Mouse (Mus musculus): Measurements from ENCODE around the gene Tbc1d2b.

Tbc1d2b gene

GRCm38 (mm10) chr9:90266059-90266458 is 4.5 kb downstream of the Tbc1d2b start:
- no peak for ATAC-seq (ENCODE audit: insufficient number of reproducible peaks, low FRiP score, low TSS enrichment)

DNA sequence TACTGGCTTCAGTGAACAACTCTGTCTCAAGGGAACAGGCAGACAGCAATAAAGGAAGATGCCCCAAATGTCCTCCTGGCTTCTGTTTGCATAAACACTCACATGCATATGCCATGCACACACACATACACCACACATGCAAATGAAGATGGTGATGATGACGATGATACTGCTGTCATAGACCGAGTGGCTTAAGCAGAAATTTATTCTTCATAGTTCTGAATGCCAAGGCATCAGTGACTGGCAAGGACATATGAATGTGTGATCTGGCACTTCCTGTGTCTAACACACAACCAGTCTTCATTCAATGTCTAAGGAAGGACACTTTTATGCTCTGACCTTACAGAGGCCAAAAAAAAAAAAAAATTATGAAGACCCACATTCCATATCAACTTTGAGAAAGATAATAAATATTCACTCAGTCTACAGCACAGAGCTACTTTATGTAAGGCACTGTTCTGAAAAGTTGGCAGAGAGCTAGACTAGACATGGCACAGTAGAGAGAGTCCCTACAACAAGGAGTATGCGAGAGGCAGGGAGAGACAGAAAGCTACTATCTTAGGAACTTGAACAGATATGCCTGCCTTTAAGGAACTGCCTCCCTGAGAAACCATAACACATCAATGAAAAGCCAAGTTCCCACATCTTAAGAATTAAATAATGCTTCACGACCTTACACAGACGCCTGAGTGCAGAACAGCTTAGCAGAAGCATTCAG is 5.1 kb downstream of the Tbc1d2b start:
- no peak for ATAC-seq (ENCODE audit: insufficient number of reproducible peaks, low FRiP score, low TSS enrichment)

- no peak for ATAC-seq (ENCODE audit: insufficient number of reproducible peaks, low FRiP score, low TSS enrichment)
Observed at GRCm38 (mm10) chr9:90263340-90263679, 7.3 kb downstream of the Tbc1d2b start.

GRCm38 (mm10) chr9:90262591-90263339 is 7.8 kb downstream of the Tbc1d2b start:
- ATAC-seq (ENCODE audit: insufficient number of reproducible peaks, low FRiP score, low TSS enrichment), result no peak

DNA sequence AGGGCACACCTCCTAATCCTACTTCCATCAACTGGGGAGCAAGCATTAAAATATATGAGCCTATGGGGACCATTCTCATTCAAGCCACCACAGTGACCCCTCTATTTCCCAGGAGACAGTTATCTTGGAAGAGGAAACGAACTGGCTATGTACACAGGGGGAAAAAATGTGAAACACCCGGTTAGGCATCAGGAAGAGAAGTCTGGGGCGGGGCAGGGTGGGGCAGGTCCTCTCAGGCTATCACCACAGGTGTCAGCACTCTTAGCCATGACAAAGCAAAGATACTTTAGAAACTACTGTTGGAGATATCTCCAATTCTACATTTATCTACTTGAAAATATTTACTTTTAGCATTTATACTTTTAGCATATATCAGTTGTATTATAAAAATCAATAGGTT is 8.5 kb downstream of the Tbc1d2b start:
- no peak for ATAC-seq (ENCODE audit: insufficient number of reproducible peaks, low FRiP score, low TSS enrichment)

DNA sequence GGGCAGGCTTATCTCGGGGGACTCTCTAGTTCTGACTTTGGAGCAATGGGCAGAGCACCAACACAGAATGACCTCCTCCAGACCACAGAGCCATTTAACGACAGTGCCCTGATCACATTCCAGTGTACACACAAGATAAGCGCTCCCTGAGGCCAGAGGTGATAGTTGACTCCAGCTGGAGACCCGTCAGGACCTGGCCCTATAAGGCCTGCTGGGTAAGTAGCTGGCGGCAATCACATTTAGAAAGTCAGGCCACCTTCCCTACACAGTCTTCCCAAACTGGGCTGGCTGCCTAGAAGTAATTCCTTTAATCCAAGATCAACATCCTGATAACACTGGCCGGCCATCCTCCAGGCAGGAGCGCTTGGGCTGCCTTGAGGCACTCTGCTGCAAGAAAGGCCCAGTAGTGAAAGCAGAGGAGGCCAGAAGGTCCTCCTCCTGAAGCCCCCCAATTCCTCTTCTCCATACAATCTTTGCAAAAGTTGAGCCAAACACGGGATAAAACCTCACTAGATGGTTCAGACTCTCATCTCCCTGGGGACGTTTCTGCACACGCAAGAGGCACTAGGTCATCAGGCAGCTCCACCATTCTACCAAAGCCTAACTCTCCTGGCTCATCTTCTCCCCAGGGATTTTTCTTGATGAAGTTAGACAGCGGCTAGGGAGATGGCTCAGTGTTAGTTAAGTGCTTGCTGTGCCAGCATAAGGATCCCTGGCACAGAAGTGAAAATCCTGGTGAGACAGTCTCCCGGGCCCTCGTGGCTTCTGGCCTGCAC is 9.8 kb downstream of the Tbc1d2b start:
- ATAC-seq (ENCODE audit: insufficient number of reproducible peaks, low FRiP score, low TSS enrichment), result no peak

- ATAC-seq (ENCODE audit: insufficient number of reproducible peaks, low FRiP score, low TSS enrichment), result no peak
Observed at GRCm38 (mm10) chr9:90260079-90260478, 10.5 kb downstream of the Tbc1d2b start.

DNA sequence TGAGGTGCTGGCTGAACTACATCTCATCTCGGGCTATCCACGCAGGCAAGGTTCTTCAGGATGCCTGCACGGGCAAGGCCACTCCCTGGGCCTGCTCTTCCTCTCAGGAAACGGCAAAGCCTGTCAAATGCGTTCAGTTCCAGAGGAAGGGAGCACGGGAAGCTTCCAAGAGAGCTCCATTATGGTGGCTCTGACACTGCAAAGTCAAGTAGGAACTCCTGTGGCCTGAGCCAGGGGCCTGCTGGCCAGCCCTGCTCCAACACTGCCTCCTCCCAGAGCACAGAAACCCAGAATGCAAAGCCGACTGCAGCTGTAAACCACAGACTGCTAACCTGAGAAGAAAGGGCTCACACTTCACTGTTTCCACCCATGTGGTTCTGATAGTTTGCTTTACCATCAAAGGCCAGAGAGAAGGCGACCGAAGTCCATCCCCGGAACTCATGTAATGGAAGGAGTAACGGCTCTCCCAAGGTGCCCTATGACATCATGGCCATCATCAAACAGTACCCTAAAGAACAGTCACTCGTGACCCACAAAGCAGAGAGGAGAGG is 11.1 kb downstream of the Tbc1d2b start:
- no peak for ATAC-seq (ENCODE audit: insufficient number of reproducible peaks, low FRiP score, low TSS enrichment)

DNA sequence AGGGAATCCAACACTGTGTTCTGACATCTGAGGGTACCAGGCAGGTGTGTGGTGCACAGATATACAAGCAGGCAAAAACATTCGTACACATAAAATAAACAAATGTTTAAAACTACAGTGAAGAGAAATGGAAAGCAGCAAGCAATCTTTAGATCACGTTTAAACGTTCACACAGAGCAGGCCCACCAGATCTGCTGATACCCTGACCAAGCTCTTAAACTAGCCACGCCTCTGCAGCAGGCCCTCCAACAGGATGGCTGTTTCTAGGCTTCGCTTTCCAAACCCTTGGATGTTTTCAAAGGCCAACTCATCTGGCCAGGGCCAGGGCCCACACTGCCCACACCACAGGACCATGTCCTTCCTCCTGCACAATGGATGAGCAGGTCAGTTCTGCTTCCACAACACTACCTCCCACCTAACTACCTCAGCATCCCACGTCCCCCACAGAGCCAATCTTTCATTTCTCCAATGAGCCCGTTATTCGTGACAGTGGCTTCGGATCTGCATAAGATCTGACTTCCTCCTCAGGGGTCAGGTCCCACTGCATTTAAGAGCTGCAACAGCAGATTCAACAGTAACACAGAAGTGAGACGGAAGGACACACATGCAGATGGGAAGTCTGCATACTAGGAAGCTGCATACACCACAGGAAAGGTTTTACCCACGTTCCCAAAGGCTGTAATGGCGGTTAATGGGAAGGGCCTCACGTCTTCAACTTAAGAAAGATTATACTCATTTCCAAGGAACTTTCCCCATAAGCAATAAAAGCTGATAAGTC is 12.7 kb downstream of the Tbc1d2b start:
- no peak for ATAC-seq (ENCODE audit: insufficient number of reproducible peaks, low FRiP score, low TSS enrichment)

GRCm38 (mm10) chr9:90257220-90257619 is 13.4 kb downstream of the Tbc1d2b start:
- no peak for ATAC-seq (ENCODE audit: insufficient number of reproducible peaks, low FRiP score, low TSS enrichment)

- ATAC-seq (ENCODE audit: insufficient number of reproducible peaks, low FRiP score, low TSS enrichment), result no peak
Observed at GRCm38 (mm10) chr9:90255844-90256405, 14.7 kb downstream of the Tbc1d2b start.

GRCm38 (mm10) chr9:90253181-90253580 is 17.4 kb downstream of the Tbc1d2b start:
- ATAC-seq (ENCODE audit: insufficient number of reproducible peaks, low FRiP score, low TSS enrichment), result no peak

DNA sequence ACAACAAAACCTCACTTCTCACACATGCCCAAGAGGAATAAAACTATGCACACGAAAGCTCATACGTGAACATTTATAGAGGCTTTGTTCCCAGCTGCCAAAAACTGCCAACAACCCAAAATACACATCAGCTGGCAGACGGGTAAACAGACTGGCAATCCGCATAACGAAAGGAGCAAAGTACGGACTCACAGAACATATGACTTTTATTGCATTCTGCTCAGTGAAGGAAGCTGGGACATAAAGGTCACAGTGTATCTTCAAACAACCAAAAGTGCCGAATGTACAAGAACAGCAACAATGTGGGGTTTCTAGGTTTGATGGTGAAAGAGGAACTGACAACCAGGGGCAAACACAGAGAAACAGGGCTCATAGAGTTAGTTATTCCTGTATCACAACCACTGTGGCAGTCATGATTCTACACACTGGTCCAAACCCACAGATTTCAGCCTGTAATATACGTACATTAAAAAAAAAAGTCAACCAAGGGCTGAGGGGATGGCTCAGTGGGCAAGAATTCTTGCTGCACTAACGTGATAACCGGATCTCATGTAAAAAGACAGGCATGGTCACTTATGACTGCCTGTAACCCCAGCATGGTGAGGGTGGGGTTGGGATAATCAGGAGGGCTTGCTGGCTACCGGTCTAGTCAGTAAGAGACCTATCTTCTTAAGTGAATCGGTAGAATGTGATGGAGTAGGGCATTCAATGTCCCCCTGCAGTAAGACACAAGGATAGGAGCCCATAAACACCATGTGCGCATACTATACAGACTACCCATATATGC is 19.4 kb downstream of the Tbc1d2b start:
- no peak for ATAC-seq (ENCODE audit: insufficient number of reproducible peaks, low FRiP score, low TSS enrichment)

- no peak for ATAC-seq (ENCODE audit: insufficient number of reproducible peaks, low FRiP score, low TSS enrichment)
Observed at GRCm38 (mm10) chr9:90250141-90250775, 20.3 kb downstream of the Tbc1d2b start.

GRCm38 (mm10) chr9:90249036-90249435 is 21.6 kb downstream of the Tbc1d2b start:
- ATAC-seq (ENCODE audit: insufficient number of reproducible peaks, low FRiP score, low TSS enrichment), result no peak

- ATAC-seq (ENCODE audit: insufficient number of reproducible peaks, low FRiP score, low TSS enrichment), result no peak
Observed at GRCm38 (mm10) chr9:90248326-90248725, 22.3 kb downstream of the Tbc1d2b start.

DNA sequence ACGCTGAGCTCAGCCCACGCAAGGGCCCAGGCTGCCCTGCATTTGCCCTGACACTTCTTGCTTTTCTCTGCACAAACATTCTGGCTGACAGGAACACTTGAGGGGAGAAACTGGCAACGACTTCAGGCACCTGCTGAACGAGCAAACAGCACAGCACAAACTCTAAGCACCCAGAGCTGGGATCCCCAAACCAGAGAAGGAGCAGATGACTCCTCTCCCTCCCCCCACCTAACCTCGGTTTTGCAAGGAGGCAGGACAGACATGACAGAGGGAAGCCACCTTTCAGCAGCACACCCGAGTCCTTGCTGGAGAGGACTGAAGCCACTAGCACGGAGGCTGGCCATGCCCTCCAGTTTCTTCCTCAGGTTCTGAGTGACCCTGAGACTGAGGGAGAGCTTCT is 23.3 kb downstream of the Tbc1d2b start:
- ATAC-seq (ENCODE audit: insufficient number of reproducible peaks, low FRiP score, low TSS enrichment), result no peak

- ATAC-seq (ENCODE audit: insufficient number of reproducible peaks, low FRiP score, low TSS enrichment), result no peak
Observed at GRCm38 (mm10) chr9:90245781-90246180, 24.8 kb downstream of the Tbc1d2b start.

DNA sequence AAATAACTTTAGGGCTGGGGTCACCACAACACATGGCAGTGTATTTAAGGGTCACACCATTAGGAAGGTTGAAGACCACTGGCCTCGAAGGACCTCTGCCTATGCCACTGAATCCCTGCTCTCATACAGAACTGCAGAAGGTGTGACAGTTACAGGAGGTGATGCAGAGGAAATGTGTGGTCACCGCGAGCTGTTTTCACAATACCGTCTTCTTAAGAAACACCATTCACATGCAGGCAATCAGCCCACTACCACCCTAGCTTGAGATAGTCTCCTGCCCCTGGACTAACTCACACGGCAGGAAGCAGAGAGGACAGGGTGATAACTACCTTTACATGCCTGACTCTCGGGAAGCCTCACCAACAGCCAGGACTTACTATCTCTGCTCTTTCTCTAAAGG is 25.4 kb downstream of the Tbc1d2b start:
- ATAC-seq (ENCODE audit: insufficient number of reproducible peaks, low FRiP score, low TSS enrichment), result no peak

Data from cerebellum, adult (tissue).